Mouse (Mus musculus): ENCODE measurements around the gene Fbxw10.
A peak's percentile ranks its signal among the peaks of the same experiment; 100 is the strongest.

Fbxw10 gene

GRCm38 (mm10) chr11:62846961-62847654, at the start of gene Fbxw10:
Gene Fbxw10 (plus strand): TSS chr11:62847069.
- DNase-seq = no peak

- no peak for DNase-seq
These were observed 42.8 kb upstream of the Fbxw10 start for GRCm38 (mm10) chr11:62804119-62804518.

GRCm38 (mm10) chr11:62807965-62808364, 38.9 kb upstream of the Fbxw10 start:
- no peak for DNase-seq

GRCm38 (mm10) chr11:62809201-62809600, 37.7 kb upstream of the Fbxw10 start:
- no peak for DNase-seq

GRCm38 (mm10) chr11:62812268-62812667, 34.6 kb upstream of the Fbxw10 start:
- DNase-seq = no peak

GRCm38 (mm10) chr11:62813497-62813896, 33.4 kb upstream of the Fbxw10 start:
- DNase-seq = no peak

GRCm38 (mm10) chr11:62813970-62814624, 32.8 kb upstream of the Fbxw10 start:
- DNase-seq = no peak

GRCm38 (mm10) chr11:62814625-62815024, 32.2 kb upstream of the Fbxw10 start:
- DNase-seq = no peak

- DNase-seq = no peak
These were observed 31.4 kb upstream of the Fbxw10 start for GRCm38 (mm10) chr11:62815438-62815837.

- DNase-seq = no peak
These were observed 30.3 kb upstream of the Fbxw10 start for GRCm38 (mm10) chr11:62816591-62816990.

- no peak for DNase-seq
These were observed 27.7 kb upstream of the Fbxw10 start for GRCm38 (mm10) chr11:62819059-62819686.

- peak; percentile 30 for DNase-seq
These were observed 26.8 kb upstream of the Fbxw10 start, which contains the start of gene Trim16 for GRCm38 (mm10) chr11:62820059-62820541. Gene Trim16 (plus strand): TSS chr11:62820231.

- no peak for DNase-seq
These were observed 26.0 kb upstream of the Fbxw10 start for GRCm38 (mm10) chr11:62820661-62821437.

- DNase-seq = no peak
These were observed 25.0 kb upstream of the Fbxw10 start for GRCm38 (mm10) chr11:62821893-62822292.

- no peak for DNase-seq
These were observed 22.7 kb upstream of the Fbxw10 start for GRCm38 (mm10) chr11:62824211-62824610.

- DNase-seq = no peak
These were observed 21.4 kb upstream of the Fbxw10 start for GRCm38 (mm10) chr11:62825222-62826105.

GRCm38 (mm10) chr11:62826106-62826733, 20.6 kb upstream of the Fbxw10 start:
- DNase-seq = no peak

GRCm38 (mm10) chr11:62827135-62827534, 19.7 kb upstream of the Fbxw10 start:
- DNase-seq = no peak

GRCm38 (mm10) chr11:62827911-62828310, 19.0 kb upstream of the Fbxw10 start:
- no peak for DNase-seq

GRCm38 (mm10) chr11:62830387-62830786, 16.5 kb upstream of the Fbxw10 start:
- DNase-seq = no peak

GRCm38 (mm10) chr11:62831906-62832305, 15.0 kb upstream of the Fbxw10 start:
- no peak for DNase-seq
